In the genomic region with DNA sequence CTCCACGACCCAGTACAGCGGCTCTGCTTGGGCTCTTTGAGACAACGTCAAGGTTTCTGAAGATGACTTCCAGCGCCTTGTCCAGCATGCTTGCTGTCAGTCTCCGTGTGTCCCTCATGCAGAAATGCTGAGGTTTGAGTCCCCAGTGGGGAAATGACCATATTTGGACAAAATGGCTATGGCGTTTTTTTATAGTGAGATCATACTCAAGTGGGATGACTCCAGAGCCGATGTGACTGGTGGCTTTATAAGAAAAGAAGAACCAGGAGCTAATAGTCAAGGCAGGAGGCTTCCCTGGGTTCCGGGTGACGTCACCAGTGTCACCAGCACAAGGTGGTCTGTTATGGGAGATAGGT, we compare ENCODE assay signal across 20 mouse cellular contexts. TPM values are rescaled to one million over a fixed set of nuclear protein-coding genes. Genes with fewer than 3 reads are reported as not detected.
"Had no signal": no experiment of that assay in that cellular context is flagged by ENCODE, and none has a peak within 500 bp of the region (broad histone marks: within the 10 kb centered on the region; RNA-seq: fewer than 3 reads in every experiment).

No protein-coding gene starts in this region.

- ATAC-seq: liver, postnatal 0 days; midbrain, embryonic 13.5 days; midbrain, embryonic 15.5 days had no signal

- H3K9me3 ChIP-seq: liver, embryonic 13.5 days; liver, embryonic 15.5 days; megakaryocyte, embryonic 14.5 days; midbrain, embryonic 13.5 days; midbrain, embryonic 15.5 days; neural tube, embryonic 13.5 days; neural tube, embryonic 15.5 days had no signal

- H3K4me3 ChIP-seq: liver, embryonic 13.5 days; liver, embryonic 15.5 days; megakaryocyte, embryonic 14.5 days; midbrain, embryonic 13.5 days; midbrain, embryonic 15.5 days; neural tube, embryonic 13.5 days; neural tube, embryonic 15.5 days had no signal

- H3K27ac ChIP-seq: liver, embryonic 13.5 days; liver, embryonic 15.5 days; macrophage; midbrain, embryonic 13.5 days; midbrain, embryonic 15.5 days; neural tube, embryonic 13.5 days; neural tube, embryonic 15.5 days had no signal

- H3K36me3 ChIP-seq: liver, embryonic 13.5 days; liver, embryonic 15.5 days; midbrain, embryonic 13.5 days; midbrain, embryonic 15.5 days; neural tube, embryonic 13.5 days; neural tube, embryonic 15.5 days had no signal

- H3K4me2 ChIP-seq: liver, embryonic 13.5 days; liver, embryonic 15.5 days; midbrain, embryonic 13.5 days; midbrain, embryonic 15.5 days; neural tube, embryonic 13.5 days; neural tube, embryonic 15.5 days had no signal

- H3K4me1 ChIP-seq: liver, embryonic 13.5 days; liver, embryonic 15.5 days had no signal

- DNase-seq: right cerebral cortex, adult 18-20 months; right cerebral cortex, postnatal 25 days; right cerebral cortex, postnatal 4 days; thymus, postnatal 14 days had no signal

- H3K9ac ChIP-seq: liver, embryonic 13.5 days; liver, embryonic 15.5 days; liver, postnatal 0 days; midbrain, embryonic 13.5 days; midbrain, embryonic 15.5 days; neural tube, embryonic 13.5 days; neural tube, embryonic 15.5 days had no signal

RNA-seq across cellular contexts. Expression of gene Cldn14, which starts 30.3 kb away (rescaled TPM):
- total RNA-seq: megakaryocyte progenitor cell, adult 5-6 weeks; midbrain, postnatal 0 days; monocyte, adult 5-6 weeks had no signal
- polyA plus RNA-seq: lung, embryonic 16.5 days; macrophage; midbrain, embryonic 13.5 days; midbrain, embryonic 15.5 days; neural tube, embryonic 15.5 days; stomach, embryonic 14.5 days; thymus, postnatal 0 days had no signal

RNA-seq across cellular contexts. Expression of gene Sim2, which starts 45.8 kb away (rescaled TPM):
- total RNA-seq: midbrain, postnatal 0 days; monocyte, adult 5-6 weeks had no signal
- polyA plus RNA-seq: liver, embryonic 13.5 days; liver, embryonic 15.5 days; liver, postnatal 0 days; macrophage; small intestine, adult 2 months had no signal
